Mouse (Mus musculus): ENCODE data around the gene Evx2.
A peak's percentile ranks its signal among the peaks of the same experiment; 100 is the strongest.

Evx2 gene

DNA sequence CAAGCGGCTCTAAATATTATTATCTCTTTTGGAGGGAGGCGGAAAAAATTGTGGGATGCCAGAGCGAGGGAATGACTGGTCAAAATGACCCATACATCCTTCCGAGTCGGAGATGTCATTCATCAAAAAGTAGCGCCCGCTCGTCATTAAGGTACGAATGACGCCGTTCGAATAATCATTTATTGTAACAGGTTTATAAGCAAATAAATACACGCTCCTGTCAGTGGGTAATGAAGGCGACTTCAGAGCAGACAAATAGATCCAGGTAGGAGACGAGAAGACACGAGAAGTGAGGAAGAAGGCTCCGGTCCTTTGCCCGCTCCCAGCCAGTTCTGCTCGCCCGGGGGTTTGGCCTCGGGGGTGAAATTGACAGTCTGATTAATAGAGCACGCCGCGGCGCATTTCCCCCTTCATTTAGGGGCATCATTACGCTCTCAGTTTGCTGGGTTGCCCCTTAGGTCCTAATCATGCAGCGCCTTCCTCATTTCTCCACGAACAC lies at the start of gene Evx2:
TSS of gene Evx2 (minus strand) at position 51 of the 499 bp plus-strand sequence.
- DNase-seq (ENCODE audit: low read depth, low spot score), result peak; percentile 35

GRCm38 (mm10) chr2:74708676-74709075 lies 49.3 kb upstream of the Evx2 start:
- DNase-seq (ENCODE audit: low read depth, low spot score), result no peak

DNA sequence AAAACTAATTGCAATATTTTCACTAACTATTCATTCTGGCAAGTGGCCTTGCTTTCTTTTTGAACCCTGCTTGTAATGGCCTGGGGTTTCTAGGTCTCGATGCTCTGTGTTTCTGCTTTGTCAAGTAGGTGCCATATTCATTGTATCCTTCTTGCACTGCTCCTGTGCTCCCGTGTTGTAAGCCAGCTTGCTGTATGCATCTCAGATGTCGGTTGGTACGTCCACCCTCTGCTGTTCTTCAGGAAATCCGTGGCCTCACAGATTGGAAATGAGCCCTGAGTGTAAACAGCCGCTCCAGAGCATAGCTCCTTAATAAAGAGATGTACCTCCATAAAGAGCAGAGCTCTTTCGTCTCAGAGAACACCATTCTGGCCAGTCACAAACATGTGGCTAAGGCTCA lies 48.2 kb upstream of the Evx2 start:
- DNase-seq (ENCODE audit: low read depth, low spot score), result no peak

- DNase-seq (ENCODE audit: low read depth, low spot score), result no peak
Measured at GRCm38 (mm10) chr2:74706393-74706960, 47.1 kb upstream of the Evx2 start.

GRCm38 (mm10) chr2:74705467-74706089 lies 46.2 kb upstream of the Evx2 start:
- no peak for DNase-seq (ENCODE audit: low read depth, low spot score)

DNA sequence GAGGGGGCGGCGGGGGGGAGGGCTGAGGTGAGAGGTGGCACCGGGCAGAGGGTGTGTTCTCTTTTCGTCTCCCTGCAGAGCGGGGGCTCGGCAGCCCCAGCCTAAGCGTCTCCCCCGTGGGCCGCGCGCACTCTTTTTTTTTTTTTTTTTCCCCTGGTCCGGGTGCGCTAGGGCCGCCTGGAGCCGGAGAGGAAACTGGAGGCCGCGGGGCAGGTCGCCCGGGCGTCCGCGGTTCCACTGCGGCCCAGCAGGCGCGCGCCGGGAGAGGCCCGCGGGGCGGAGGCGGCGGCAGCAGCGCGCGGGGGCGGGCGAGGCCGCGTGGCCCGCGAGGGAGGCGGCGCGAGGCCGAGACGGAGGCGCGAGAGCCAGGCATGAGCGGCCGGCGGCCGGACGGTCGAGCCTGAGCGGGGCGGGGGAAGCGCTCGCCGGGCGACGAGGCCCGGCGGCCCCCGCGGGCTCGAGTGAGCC lies 45.7 kb upstream of the Evx2 start:
- no peak for DNase-seq (ENCODE audit: low read depth, low spot score)

DNA sequence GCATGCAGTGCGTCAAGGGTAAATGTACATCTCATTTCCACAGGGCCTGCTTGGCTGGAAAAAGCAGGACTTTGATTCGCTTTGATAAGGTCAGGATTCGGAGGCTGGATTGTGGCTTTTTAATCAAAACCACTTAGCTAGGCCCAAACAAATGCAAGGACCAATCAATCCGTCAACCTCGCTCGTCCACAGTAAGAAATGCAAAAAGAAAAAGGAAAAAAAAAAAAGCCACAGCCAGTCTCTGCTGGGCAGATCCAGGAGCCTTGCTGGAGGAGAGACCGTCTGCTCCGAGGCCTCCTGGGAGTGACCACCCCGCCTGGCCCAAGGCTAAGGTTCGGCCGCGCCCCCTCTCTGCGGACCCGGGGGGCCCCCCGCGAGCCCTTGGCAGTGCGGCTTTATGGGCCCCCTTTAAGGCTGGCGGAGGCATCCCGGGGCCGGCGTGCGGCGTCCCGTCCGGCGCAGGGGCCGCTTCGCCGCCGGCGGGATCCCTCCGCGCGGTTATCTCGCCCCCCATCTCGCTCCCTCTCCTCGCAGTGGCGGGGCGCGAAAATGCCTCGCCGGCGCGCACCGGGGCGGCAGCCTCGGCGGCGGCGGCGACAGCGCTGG lies 45.1 kb upstream of the Evx2 start, which contains the start of gene Hoxd8:
TSS of gene Hoxd8 (plus strand) at position 223 of the 606 bp plus-strand sequence.
- DNase-seq (ENCODE audit: low read depth, low spot score), result peak; percentile 76

DNA sequence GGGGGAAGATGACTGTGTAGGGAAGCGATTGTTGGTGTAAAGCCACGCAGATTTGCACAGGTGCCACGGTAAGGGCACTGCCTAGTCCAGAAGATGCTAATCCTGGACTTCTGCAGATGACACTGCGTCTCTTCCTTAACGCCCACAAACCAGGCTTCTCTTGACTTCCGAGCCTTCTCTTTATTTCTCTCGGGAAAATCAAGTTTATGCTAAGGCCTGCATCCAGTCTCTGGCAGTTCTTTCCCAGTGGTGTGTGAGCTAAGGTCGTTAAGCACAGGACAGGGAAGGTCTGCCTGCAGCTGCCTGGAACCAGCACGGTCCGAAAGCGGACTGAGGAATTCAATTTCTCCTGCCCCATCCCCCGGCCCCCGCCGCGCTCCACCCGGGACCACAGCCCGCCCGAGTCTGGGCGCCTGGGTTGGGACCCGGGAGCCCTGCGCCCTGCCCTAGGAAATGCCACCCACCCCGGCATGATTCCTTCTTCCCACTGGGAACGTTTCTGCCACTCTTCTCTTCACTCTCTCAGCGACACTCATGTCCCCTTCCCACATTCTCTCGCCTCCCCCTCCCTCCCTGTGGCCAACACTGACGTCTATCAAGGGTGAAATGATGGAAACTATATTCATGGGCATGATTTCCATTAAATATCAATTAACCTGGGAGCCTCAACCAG lies 44.5 kb upstream of the Evx2 start:
- DNase-seq (ENCODE audit: low read depth, low spot score), result no peak

DNA sequence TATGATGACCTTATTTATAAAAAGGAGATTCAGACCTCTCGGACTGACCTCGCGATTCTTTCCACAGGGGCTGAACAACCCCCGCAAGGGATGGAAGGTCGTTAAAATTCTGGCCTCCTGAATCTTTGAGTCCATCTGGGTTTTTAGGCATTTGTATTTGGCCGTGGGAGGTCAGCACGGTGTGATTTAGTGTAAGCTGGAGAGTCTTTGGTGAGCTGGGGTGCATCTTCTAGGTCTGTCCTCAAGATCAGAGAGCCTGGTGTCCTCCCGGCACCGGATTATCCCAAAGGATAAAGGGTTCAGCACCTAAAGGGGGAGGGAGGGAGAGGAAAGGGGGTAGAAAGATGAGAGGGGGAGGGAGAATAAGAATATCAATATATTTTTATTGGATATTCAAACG lies 44.0 kb upstream of the Evx2 start:
- no peak for DNase-seq (ENCODE audit: low read depth, low spot score)

GRCm38 (mm10) chr2:74702820-74703219 lies 43.5 kb upstream of the Evx2 start:
- no peak for DNase-seq (ENCODE audit: low read depth, low spot score)

GRCm38 (mm10) chr2:74701949-74702819 lies 42.8 kb upstream of the Evx2 start:
- peak; percentile 69 for DNase-seq (ENCODE audit: low read depth, low spot score)

GRCm38 (mm10) chr2:74700546-74701112 lies 41.3 kb upstream of the Evx2 start:
- DNase-seq (ENCODE audit: low read depth, low spot score), result no peak

DNA sequence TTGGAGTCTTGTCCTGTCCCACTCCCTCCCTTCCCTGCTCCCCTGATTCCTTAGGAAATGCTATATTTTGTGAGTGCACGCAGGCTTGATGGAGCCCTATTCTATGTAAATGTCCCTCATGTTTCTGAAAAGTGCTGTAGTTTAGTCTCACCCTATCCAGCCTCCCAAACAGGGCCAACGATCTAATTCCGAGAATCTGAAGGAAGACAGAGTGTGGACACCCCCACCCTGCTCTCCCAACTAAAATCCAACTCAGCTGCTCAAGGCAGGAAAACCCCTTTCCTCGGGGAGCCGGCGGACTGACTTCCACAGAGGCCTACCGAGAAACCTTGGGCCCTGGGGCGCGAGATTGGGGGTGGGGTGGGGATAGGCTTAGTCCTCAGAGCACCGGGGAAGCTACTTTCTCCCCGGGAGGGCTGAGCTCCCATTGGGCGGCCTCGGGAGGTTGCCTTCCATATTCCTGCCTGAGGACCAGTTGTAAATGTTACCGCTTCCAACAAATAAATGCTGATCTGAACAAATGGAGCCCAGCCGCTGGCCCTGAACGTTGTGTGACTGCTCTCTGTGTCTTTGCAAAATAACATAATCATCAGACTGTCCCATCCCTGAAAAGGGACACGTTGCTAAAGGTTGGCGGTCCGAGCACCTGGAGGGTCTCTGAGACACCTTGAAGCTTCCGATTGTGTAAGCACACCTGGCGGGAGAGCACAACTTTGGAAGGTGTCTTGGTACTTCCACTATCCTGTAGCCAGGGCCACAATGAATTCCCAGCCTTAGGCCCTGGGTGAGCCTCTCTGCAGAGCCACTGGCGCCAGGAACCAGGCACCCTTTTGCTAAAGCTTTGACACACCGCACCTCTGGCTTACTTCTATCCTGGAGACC lies 40.5 kb upstream of the Evx2 start:
- DNase-seq (ENCODE audit: low read depth, low spot score), result no peak

- no peak for DNase-seq (ENCODE audit: low read depth, low spot score)
Measured at GRCm38 (mm10) chr2:74699053-74699430, 39.7 kb upstream of the Evx2 start.

- DNase-seq (ENCODE audit: low read depth, low spot score), result peak; percentile 66
Measured at GRCm38 (mm10) chr2:74698201-74699052, 39.1 kb upstream of the Evx2 start.

DNA sequence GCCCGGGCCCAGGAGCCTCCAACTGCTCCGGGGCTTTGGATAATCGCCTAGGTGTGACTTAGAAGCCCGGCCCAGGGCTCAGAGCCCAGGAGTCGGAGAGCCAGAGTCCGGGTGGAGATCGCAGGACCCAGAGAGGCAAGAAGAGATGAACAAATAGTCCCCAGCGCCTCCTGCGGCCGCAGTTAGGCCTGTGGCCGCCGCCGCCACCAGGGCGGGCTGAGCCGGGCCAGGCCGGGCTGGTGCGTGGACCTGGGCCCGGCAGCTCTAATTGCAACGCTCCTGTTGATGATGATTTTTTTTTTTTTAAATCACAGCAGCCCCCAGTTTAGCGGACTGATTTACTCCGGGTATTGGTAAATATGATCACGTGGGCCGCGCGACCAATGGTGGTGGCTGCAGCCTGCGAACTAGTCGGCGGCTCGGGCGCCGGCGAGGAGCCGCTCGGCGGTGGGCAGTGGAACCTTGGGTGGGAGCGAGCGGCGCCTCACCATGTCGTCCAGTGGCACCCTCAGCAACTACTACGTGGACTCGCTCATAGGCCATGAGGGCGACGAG lies 38.3 kb upstream of the Evx2 start, which contains the start of gene Hoxd9:
TSS of gene Hoxd9 (plus strand) at position 161 of the 555 bp plus-strand sequence.
- peak; percentile 80 for DNase-seq (ENCODE audit: low read depth, low spot score)

- DNase-seq (ENCODE audit: low read depth, low spot score), result peak; percentile 51
Measured at GRCm38 (mm10) chr2:74696442-74697335, 37.3 kb upstream of the Evx2 start.

All from ZHBTc4 (cell line).